Mouse (Mus musculus) liver, adult 2 months (tissue): ENCODE results near the gene Zfp747. TPM values are rescaled to one million over a fixed set of nuclear protein-coding genes. Genes with fewer than 3 reads are reported as not detected.

Experiments
- DNase-seq: peaks from one replicate; pipeline ENCODE4 v3.0.0-alpha.2; 2011; ENCODE audit warnings: low read depth, low spot score; ENCODE audit errors: extremely low read depth
- H3K27ac ChIP-seq: fragments of 200-500 bp; replicated peaks from 2 replicates; pipeline ENCODE4 v1.5.1; 2012; ENCODE audit warnings: low read depth, mild to moderate bottlenecking, control low read depth, inconsistent platforms, low read length; ENCODE audit not compliant: insufficient read depth
- H3K27me3 ChIP-seq: fragments of 200-500 bp; 2 replicates; pipeline ENCODE4 v1.6.1; 2012; ENCODE audit warnings: mild to moderate bottlenecking, moderate library complexity, low read length, inconsistent platforms; ENCODE audit not compliant: control insufficient read depth, insufficient read depth
- H3K36me3 ChIP-seq: fragments of 200-500 bp; 2 replicates; pipeline ENCODE4 v1.6.1; 2012; ENCODE audit warnings: low read length, inconsistent platforms; ENCODE audit not compliant: control insufficient read depth, insufficient read depth
- H3K4me1 ChIP-seq: fragments of 200-500 bp; 2 replicates; pipeline ENCODE4 v1.6.1; 2011; ENCODE audit warnings: low read length; ENCODE audit not compliant: control insufficient read depth, insufficient read depth
- H3K4me3 ChIP-seq: fragments of 200-500 bp; 2 replicates; pipeline ENCODE4 v1.5.1; 2011; ENCODE audit warnings: low read depth, mild to moderate bottlenecking, control low read depth, low read length, moderate library complexity; ENCODE audit not compliant: insufficient read depth
- H3K79me2 ChIP-seq: fragments of 200-500 bp; 2 replicates; pipeline ENCODE4 v1.6.1; 2012; ENCODE audit warnings: inconsistent platforms, mild to moderate bottlenecking, low read length, moderate library complexity; ENCODE audit not compliant: control insufficient read depth, insufficient read depth
- H3K9ac ChIP-seq: fragments of 200-500 bp; 2 replicates; pipeline ENCODE4 v1.6.1; 2012; ENCODE audit warnings: low read depth, mild to moderate bottlenecking, control low read depth, inconsistent platforms, low read length
- CTCF ChIP-seq: fragments of 200-500 bp; IDR thresholded peaks from 2 replicates; pipeline ENCODE4 v1.5.1; 2011; ENCODE audit warnings: low read depth, low read length, control low read depth
- POLR2A ChIP-seq: fragments of 200-500 bp; IDR thresholded peaks from 2 replicates; pipeline ENCODE4 v1.6.1; 2011; ENCODE audit warnings: low read length, control low read depth; ENCODE audit not compliant: insufficient read depth; ENCODE audit errors: extremely low read depth
- WGBS: fragments of 180-500 bp; shearing (Covaris S2); methylation state at CpG from one replicate; pipeline ENCODE4 v1.1.7; 2018; 5-methylcytosine and 5-hydroxymethylcytosine counted together
- polyA plus RNA-seq: library from polyadenylated mRNA; depleted of rRNA; stranded (reverse); fragments of >200 nt; gene quantifications from 2 replicates; pipeline ENCODE4 v1.2.3, GENCODE M21; 2012
- total RNA-seq: library from RNA; depleted of rRNA; stranded (reverse); fragments of >200 nt; gene quantifications from 2 replicates; pipeline ENCODE4 v1.2.3, GENCODE M21; 2014

Gene Zfp747
- total and polyA plus RNA-seq, 2 experiments, result 3.7 to 4.0 TPM

GRCm38 (mm10) chr7:127355796-127356195 is 20.1 kb downstream of the Zfp747 start:
- no peaks in the 10 kb centered on the region for H3K79me2 ChIP-seq
- peak; percentile 90 for DNase-seq
- peaks cover 2% of the 10 kb centered on the region; the same call in 1 of the 2 replicates for H3K4me1 ChIP-seq
- no peaks in the 10 kb centered on the region for H3K36me3 ChIP-seq
- no peak overlapping the region for H3K27ac ChIP-seq
- no peak overlapping the region for H3K4me3 ChIP-seq
- no peaks in the 10 kb centered on the region for H3K27me3 ChIP-seq
- WGBS, result 11% methylated on average over 3 of the region's 3 CpGs
- TF ChIP-seq CTCF (no peak), POLR2A (no peak)
- no peak overlapping the region for H3K9ac ChIP-seq

- peak; percentile 18 for DNase-seq
- WGBS, result 86% methylated on average over 5 of the region's 5 CpGs
- TF ChIP-seq POLR2A (no peak), CTCF (no peak)
Observed at GRCm38 (mm10) chr7:127351230-127352004, 24.4 kb downstream of the Zfp747 start.

GRCm38 (mm10) chr7:127346676-127347075 is 29.2 kb downstream of the Zfp747 start:
- H3K79me2 ChIP-seq, result peaks cover 13% of the 10 kb centered on the region; the same call in 1 of the 2 replicates
- H3K27me3 ChIP-seq, result no peaks in the 10 kb centered on the region
- WGBS, result 45% methylated on average over 8 of the region's 8 CpGs
- H3K4me1 ChIP-seq, result peaks cover 12% of the 10 kb centered on the region
- no peak for DNase-seq
- TF ChIP-seq POLR2A (no peak), CTCF (no peak)
- H3K36me3 ChIP-seq, result no peaks in the 10 kb centered on the region
- no peak overlapping the region for H3K27ac ChIP-seq
- no peak overlapping the region for H3K9ac ChIP-seq
- no peak overlapping the region; the same call in 1 of the 2 replicates for H3K4me3 ChIP-seq

More at GRCm38 (mm10) chr7:127351230-127352004, 24.4 kb downstream of the Zfp747 start:
- no peak overlapping the region for H3K9ac ChIP-seq
- no peaks in the 10 kb centered on the region for H3K79me2 ChIP-seq
- H3K4me3 ChIP-seq, result no peak overlapping the region
- peaks cover 2% of the 10 kb centered on the region; the same call in 1 of the 2 replicates for H3K4me1 ChIP-seq
- no peak overlapping the region for H3K27ac ChIP-seq
- H3K36me3 ChIP-seq, result no peaks in the 10 kb centered on the region
- no peaks in the 10 kb centered on the region for H3K27me3 ChIP-seq

GRCm38 (mm10) chr7:127345512-127346325 is 30.1 kb downstream of the Zfp747 start, which contains the start of gene Zfp768:
Gene Zfp768, minus strand, starts transcription at chr7:127345589.
- Histone ChIP-seq H3K36me3 (no peaks in the 10 kb centered on the region), H3K4me3 (peak within 1 kb of the TSS; percentile 97), H3K27ac (peak within 1 kb of the TSS; percentile 100), H3K79me2 (peaks cover 13% of the 10 kb centered on the region; the same call in 1 of the 2 replicates), H3K9ac (peak within 1 kb of the TSS; percentile 97), H3K27me3 (no peaks in the 10 kb centered on the region), H3K4me1 (peaks cover 13% of the 10 kb centered on the region)
- peak; percentile 82 for DNase-seq
- WGBS, result under 1% methylated on average over 75 of the region's 76 CpGs
- TF ChIP-seq CTCF, result no peak
- peak; percentile 61 for TF ChIP-seq POLR2A

GRCm38 (mm10) chr7:127345092-127345491 is 30.8 kb downstream of the Zfp747 start:
- H3K4me3 ChIP-seq, result peak overlapping the region; percentile 97
- DNase-seq, result peak; percentile 44
- H3K4me1 ChIP-seq, result peaks cover 13% of the 10 kb centered on the region
- WGBS, result under 1% methylated on average over 42 of the region's 42 CpGs
- peak overlapping the region; percentile 100 for H3K27ac ChIP-seq
- H3K79me2 ChIP-seq, result peaks cover 13% of the 10 kb centered on the region; the same call in 1 of the 2 replicates
- H3K36me3 ChIP-seq, result no peaks in the 10 kb centered on the region
- peak; percentile 51; the same call in 1 of the 2 replicates for TF ChIP-seq POLR2A
- TF ChIP-seq CTCF, result no peak
- no peaks in the 10 kb centered on the region for H3K27me3 ChIP-seq
- H3K9ac ChIP-seq, result peak overlapping the region; percentile 97
